Mouse (Mus musculus) frontal cortex, postnatal 36 days (tissue): ENCODE data around the gene Wdr66.

Experiments
- DNase-seq, 2 experiments: peaks; one replicate each; pipeline ENCODE4 v3.0.0; 2022; ENCODE audit warnings: low spot score in 2 of 2

Wdr66 gene

GRCm38 (mm10) chr5:123270917-123271316 is 19.0 kb downstream of the Wdr66 start:
- no peak for DNase-seq

DNA sequence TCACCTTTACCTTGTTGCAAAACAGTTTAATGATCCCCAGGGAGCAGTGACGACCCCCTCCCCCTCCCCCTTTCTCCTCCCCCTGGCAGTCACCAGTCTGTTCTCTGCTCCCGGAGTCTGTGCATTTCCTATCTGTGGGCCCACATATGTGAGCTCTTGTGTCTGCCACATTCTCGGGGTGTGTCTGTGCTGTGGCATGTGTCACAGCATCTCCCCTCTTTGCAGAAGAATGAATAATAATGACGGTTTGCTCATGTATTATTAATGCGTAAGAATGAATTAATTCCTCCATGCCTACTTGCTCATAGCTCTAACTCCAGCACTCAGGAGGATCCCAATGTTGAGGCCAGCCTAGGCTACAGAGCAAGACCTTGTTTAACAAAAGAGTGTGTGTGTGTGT is 21.0 kb downstream of the Wdr66 start:
- DNase-seq, result no peak

DNA sequence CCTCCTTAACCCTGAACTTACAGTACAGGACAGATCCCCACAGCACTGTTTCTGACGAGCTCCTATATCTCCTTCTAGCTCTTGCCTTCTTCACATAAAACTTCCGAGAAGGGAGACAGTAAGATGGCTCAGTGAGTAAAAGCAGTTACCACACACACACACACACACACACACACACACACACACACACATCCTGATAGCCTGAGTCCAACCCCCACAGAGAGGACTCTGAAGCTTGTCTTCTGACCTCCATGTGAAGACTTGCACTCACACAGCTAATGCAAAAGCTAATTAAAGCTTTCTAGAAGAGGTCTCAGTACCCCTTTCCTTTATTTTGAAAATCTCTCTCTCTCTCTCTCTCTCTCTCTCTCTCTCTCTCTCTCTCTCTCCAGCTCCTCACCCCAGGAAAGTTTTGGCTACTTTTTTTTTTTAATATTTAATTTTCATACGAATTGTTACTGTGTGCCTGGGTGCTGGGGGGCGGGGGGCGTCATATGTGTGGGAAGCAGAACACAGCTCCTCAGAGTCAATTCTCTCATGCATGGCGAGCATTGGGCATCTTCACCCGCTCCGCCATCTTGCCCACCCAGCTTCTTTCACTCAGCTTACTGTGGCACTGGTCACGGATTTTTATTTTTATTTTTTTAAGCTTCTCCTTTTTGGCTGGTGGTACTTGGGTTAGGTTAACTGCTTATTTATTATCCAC is 24.9 kb downstream of the Wdr66 start:
- DNase-seq, result no peak

DNA sequence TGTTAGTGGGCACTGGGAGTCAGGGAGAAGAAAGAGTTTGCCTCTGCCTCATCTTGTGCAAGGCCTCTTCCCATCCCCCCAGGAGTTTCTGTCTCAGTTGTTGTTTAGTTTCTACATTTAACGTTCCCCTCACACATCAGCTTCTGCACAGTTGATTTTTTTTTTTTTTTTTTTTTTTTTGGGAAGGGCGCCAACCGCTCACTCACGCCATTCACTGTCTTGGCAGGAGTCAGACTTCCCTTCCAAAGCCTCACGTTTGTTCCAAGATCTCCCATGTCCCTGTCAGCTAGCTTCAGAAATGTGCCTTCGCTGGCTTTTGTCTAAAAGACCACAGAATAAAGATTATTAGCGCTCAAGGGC is 25.4 kb downstream of the Wdr66 start:
- DNase-seq, result no peak

DNA sequence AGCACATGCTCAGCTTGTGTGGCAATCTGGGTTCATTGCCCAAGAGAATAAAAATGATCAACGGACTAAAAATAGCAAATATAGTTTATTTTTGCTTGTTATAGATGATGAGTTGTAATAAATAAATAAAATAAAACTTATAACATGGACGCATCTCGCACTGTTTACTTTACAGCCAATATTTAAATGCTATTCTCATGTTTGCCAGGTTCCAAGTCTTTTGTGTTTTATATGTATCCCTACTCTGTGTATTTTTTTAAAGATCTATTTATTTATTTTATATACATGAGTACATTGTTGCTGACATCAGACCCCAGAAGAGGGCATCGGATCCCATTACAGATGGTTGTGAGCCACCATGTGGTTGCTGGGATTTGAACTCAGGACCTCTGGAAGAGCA is 25.8 kb downstream of the Wdr66 start:
- DNase-seq, result no peak

DNA sequence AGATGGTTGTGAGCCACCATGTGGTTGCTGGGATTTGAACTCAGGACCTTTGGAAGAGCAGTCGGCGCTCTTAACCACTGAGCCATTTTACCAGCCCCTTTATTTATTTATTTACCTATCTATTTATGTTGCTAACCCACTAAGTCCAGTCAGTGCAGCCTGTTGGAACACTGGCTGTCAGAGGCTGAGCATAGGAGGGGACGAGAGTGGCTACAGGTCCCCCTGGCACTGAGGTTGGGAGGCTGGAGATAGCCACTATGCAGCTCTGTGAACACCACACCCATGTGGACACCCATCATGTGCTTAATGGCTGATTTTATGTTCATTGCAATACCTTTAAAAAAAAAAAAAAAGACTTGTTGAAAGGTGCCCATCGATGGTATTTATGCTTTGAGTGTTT is 27.3 kb downstream of the Wdr66 start:
- DNase-seq, result no peak

- no peak for DNase-seq
These were observed 29.6 kb downstream of the Wdr66 start for GRCm38 (mm10) chr5:123281336-123282136.

DNA sequence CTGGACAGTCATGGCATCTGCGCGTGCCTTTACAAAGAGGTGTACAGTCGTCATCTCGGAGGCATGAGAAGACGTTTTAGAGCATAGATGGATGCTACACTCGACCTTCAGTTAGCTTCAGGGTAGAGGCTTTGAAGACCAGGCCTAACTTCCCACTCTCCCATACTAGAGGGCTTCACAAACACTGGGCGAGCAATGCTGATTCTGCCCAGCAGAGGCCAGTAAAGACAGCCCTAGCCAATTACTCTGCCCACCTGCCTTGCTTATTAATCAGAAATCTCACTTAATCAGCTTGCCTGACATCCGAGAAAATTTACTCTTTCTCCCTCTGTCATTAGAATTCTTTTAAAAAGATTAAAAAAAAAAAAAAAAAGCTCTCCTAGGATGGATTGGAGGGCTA is 33.3 kb downstream of the Wdr66 start:
- peak in 1 of 2 experiments; percentile 32 for DNase-seq

DNA sequence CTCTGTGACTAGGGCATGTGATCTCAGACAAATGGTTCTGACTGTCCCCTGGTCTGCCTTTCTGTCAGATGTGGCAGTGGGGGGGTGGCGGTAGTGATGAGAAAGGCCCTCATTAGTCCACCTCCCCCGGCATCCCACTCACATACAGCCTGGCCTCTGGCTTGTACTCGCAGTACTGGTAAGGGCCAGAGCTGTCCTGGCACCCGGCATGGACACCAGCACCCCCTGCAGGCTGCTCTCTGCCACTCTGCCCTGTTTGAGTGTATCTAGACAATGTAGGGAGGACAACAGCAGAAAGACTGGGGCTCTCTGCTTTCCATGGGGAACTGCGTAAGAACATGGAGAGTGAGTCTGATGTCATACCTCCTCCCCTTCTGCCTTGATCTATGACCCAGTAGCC is 36.2 kb downstream of the Wdr66 start:
- DNase-seq, result no peak

DNA sequence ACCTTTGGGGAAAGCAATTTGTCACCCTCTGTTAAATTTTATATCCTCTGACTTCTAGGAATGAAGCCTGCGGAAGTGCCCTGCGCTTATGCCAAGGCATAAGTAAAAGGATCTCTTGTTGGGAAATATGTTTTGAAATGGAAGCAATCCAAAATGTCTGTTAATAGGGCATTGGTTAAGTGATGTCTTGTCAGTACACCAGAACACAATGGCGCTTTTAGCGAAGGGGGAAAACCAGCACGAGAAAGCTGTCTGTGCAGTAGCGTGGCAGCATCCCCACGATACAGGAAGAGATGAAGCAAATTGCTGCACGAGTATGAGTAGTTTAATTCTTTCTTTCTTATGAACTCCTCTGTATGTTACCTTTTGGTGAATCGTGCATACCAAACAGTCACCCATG is 42.8 kb downstream of the Wdr66 start:
- no peak for DNase-seq

GRCm38 (mm10) chr5:123296224-123296806 is 44.4 kb downstream of the Wdr66 start:
- DNase-seq, result no peak

DNA sequence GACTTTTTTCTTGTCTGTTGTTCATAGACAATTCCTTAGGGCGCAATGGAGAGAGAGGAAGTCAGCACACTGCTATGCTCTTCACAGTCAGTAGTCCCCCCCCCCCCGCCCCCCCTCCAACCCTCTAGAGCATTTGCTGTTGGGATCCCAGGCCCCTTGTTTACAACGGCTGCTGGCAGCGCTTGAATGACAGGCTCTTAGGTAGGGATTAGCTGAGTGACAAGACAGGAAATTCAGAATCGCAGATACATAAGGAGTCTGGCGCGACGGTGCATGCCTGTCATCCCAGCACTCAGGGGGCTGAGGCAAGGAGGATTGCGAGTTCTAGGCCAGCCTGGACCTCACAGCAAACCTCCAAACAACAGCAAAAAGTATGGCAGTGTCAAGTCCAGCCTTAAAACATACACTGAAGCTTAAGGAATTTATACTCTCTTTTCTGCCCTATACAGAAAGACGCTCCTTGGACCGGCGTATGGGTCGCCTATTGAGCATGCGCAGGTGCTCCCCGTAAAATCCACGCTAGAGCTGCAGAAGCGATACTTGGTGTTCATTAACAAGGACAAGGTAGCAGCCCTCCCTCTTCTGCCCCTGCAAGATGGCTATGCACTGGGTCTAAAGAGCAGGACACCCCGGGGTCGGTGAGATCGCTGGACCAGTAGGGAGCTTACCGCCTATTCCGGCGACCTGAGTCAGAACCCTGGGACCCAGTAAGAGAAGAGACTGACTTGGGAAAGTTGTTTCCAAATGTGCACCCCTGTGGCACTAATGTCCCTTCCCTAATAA is 45.3 kb downstream of the Wdr66 start:
- DNase-seq, result no peak

DNA sequence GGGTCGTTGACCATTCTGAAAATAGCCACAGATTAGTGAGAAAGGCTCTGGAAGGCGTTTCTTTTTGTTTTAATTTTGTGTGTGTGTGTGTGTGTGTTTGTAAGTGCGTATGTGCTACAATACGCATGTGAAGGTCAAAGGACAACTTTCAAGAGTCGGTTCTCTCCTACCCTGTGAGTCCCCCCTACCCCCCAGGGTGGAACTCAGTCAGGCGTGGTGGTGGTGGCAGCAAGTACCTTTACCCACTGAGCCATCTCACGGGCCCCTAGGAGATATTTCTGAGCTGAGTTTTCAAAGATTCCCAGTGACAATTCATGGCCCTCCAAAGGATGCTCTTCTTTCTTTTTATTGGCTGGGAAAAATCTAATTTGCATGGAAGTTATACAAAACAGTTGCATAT is 45.9 kb downstream of the Wdr66 start:
- DNase-seq, result no peak

DNA sequence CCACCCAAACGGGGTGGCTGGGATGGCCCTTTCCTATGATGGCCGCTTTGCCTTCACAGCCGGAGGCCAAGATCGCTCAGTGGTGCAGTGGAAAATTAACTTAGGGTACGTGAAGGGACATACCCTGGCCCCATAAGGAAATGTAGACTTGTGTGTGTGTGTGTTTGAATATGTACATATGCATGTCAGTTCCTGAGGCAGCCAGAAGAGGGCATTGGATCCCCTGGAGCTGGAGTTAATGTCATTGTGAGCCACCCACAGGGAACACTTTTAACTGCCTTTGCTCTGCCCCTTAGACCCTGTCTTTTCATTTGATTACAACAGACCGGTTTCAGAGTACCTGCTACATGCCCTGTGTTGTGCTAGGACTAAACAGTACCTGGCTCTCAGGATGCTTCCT is 46.6 kb downstream of the Wdr66 start:
- DNase-seq, result no peak

DNA sequence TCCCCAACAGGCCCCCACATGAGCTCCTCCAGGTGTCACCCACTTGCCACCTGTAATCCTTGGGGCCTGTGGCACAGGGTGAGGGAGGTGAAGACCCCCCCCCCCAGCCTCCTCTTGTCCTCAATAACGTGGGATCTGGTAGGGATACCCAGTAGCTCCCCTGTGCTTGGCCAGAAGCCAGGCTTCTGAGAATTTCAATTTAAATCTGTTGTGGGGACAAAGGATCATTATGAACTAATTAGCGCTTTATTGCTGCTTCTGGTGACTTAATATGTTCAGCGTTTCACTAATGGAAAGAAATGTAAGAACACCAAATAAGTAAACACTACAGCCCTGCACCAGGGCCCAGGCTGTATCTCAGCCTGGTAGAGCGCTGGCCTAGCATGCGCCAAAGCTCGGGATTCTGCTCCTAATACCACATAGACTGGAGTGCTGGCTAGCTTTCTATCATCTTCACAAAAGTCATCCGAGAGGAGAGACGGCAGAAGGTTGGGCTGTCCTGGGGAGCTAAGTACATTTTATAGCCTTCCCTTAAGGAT is 48.7 kb downstream of the Wdr66 start:
- DNase-seq, result no peak

DNA sequence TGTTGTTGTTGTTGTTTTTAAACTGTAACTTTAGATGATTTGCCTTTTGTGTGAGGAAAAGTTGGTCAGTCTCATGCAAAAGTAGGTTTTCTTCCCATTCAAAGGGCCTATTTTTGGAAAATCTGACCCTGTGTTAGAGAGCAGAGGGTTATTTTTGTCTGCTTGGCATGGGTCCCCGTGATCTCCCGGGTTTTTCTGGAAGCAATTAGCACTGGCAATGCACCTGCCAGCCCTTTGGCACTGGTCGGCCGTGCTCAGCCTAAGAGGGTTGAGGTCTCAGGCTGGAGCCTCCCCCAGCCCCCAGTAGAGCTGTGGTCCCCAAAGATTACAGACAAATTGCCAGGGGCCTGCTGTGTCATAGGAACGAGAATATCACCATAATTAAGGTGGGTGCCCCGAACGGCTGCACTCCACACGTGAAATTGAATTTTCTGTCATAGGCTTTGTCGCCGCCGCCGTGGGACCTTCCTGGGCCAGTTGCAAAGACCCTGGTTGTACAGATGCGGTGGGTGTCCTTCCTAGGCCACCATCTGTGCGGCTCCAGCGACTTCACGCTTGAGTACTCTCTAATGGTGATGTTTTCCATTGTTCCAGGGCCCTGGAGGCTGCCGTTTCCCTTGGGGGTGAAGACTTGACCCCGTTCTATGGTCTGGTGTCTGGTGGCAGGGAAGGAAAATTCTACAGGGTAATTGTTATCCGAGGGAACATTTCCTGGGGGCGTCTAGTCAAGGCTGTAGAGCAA is 50.0 kb downstream of the Wdr66 start:
- no peak for DNase-seq

DNA sequence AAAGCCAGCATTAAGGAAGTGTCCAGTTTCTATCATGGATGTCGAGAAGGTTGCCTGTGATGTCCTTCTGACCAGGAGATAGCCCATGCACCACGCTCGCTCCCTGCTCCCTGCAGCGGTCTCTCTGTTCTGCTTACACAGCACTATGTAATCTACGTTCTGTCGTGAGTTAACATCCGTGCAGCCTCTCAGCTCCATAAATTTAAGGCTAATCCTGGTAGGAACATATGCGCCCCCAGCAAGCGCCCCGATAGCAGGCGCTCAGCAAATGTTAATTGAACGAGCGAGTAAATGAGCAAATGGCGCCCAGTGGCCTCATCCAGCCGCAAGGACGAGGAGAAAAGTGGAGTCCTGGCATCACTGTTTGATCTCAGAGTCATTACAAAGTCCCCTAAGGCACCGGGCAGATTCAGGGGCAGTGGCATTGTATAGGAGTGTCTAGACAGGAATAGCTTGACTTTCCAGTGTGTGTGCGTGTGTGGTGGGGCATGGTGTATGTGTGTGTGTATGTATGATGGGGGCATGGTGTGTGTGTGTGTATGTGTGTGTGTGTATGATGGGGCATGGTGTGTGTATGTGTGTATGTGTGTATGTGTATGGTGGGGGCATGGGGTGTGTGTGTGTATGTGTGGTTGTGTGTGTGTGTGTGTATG is 55.9 kb downstream of the Wdr66 start:
- DNase-seq, result no peak

- DNase-seq, result no peak
These were observed 57.9 kb downstream of the Wdr66 start for GRCm38 (mm10) chr5:123309816-123310215.

GRCm38 (mm10) chr5:123310221-123310620 is 58.3 kb downstream of the Wdr66 start:
- no peak for DNase-seq

DNA sequence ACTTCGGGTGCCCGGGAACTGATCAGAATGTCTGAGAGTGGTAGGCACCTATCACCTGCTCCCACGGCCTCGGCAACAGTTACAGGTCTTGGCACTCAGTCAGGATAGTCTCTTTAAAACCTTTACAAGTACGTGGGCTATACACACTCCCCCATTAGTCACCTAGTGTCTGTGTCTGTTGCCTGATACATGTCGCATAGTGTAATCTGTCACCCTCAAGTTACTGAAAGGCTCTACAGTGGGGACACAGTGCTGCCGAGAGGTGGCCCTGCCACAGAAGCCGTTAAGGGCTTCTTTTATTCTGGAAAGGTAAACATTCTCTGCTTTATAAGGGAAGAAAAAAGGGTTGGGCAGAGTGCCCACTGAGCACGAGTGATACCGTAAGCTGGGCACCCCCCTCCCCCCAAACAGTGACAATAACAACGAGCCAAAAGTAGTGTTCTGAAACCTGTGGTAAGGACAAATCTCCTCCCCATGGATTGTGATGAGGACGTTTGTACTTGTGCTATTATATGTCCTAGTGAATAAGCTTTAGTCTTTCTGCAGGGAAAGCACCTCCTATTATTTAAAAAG is 61.2 kb downstream of the Wdr66 start:
- no peak for DNase-seq
